Mouse (Mus musculus) stomach, postnatal 0 days (tissue): Measurements from ENCODE around the gene Izumo4. TPM values are rescaled to one million over a fixed set of nuclear protein-coding genes. Genes with fewer than 3 reads are reported as not detected.

Experiments used
- ATAC-seq: fragments of 200-750 bp; cut with Nextera tagmentation; 2 replicates; pipeline ENCODE4 v1.8.0; 2017; ENCODE audit not compliant: low FRiP score, low TSS enrichment
- DNase-seq: peaks from one replicate; pipeline ENCODE4 v3.0.0-alpha.2; 2016; ENCODE audit warnings: low spot score
- H3K27ac ChIP-seq: fragments of 300-500 bp; sonication (generic); replicated peaks from 2 replicates; pipeline ENCODE4 v1.5.1; 2014; ENCODE audit warnings: mild to moderate bottlenecking, control low read depth
- H3K27me3 ChIP-seq: fragments of 300-500 bp; sonication (generic); 2 replicates; pipeline ENCODE4 v1.6.1; 2014; ENCODE audit warnings: low read length; ENCODE audit not compliant: control insufficient read depth, insufficient read depth
- H3K36me3 ChIP-seq: fragments of 300-500 bp; sonication (generic); 2 replicates; pipeline ENCODE4 v1.6.1; 2014; ENCODE audit warnings: low read length, mixed read lengths; ENCODE audit not compliant: control insufficient read depth, insufficient read depth
- H3K4me1 ChIP-seq: fragments of 300-500 bp; sonication (generic); replicated peaks from 2 replicates; pipeline ENCODE4 v1.6.1; 2014; ENCODE audit warnings: antibody characterized with exemption; ENCODE audit not compliant: control insufficient read depth, insufficient read depth
- H3K4me2 ChIP-seq: fragments of 300-500 bp; sonication (generic); replicated peaks from 2 replicates; pipeline ENCODE4 v1.6.1; 2014; ENCODE audit warnings: low read depth, mild to moderate bottlenecking, control low read depth, moderate library complexity
- H3K4me3 ChIP-seq: fragments of 300-500 bp; sonication (generic); 2 replicates; pipeline ENCODE4 v1.5.1; 2014; ENCODE audit warnings: low read depth, low read length, control low read depth
- H3K9ac ChIP-seq: fragments of 300-500 bp; sonication (generic); 2 replicates; pipeline ENCODE4 v1.6.1; 2014; ENCODE audit warnings: mild to moderate bottlenecking, low read length, control low read depth, mixed read lengths
- H3K9me3 ChIP-seq: fragments of 300-500 bp; sonication (generic); 2 replicates; pipeline ENCODE4 v1.6.1; 2016; ENCODE audit warnings: low read length; ENCODE audit not compliant: control insufficient read depth
- CTCF ChIP-seq: IDR thresholded peaks from 2 replicates; pipeline ENCODE4 v1.5.1; 2016; ENCODE audit warnings: antibody characterized with exemption, low read depth, mild to moderate bottlenecking, moderate library complexity
- EP300 ChIP-seq: optimal IDR thresholded peaks from 2 replicates; pipeline ENCODE3; 2016; ENCODE audit warnings: antibody characterized with exemption
- WGBS: fragments of 180-500 bp; shearing (Covaris S2); extraction: QIAGEN DNeasy Blood & Tissue Kit; methylation state at CpG from one replicate; pipeline ENCODE4 v1.1.7; 2014; 5-methylcytosine and 5-hydroxymethylcytosine counted together
- polyA plus RNA-seq: library from polyadenylated mRNA; unstranded; fragments of >200 nt; fragmentation: Nextera tagmentation; extraction: Ambion mirVana; gene quantifications from 2 replicates; pipeline ENCODE4 v1.2.1, GENCODE M21; 2015

Izumo4 gene
- polyA plus RNA-seq, 1 experiment from 2014 or later, result 14.8 TPM

GRCm38 (mm10) chr10:80738657-80739056 is 36.7 kb downstream of the Izumo4 start:
- Histone ChIP-seq H3K9ac (no peak overlapping the region), H3K4me1 (peaks cover 10% of the 10 kb centered on the region; the same call in 1 of the 2 replicates), H3K4me2 (no peak overlapping the region), H3K27ac (no peak overlapping the region), H3K36me3 (no peaks in the 10 kb centered on the region; the same call in 1 of the 2 replicates), H3K27me3 (no peaks in the 10 kb centered on the region), H3K9me3 (no peaks in the 10 kb centered on the region), H3K4me3 (no peak overlapping the region)
- ATAC-seq, result no peak
- WGBS, result 67% methylated on average over 1 of the region's 1 CpGs
- no peak for DNase-seq
- TF ChIP-seq EP300 (no peak), CTCF (peak; percentile 48)

DNA sequence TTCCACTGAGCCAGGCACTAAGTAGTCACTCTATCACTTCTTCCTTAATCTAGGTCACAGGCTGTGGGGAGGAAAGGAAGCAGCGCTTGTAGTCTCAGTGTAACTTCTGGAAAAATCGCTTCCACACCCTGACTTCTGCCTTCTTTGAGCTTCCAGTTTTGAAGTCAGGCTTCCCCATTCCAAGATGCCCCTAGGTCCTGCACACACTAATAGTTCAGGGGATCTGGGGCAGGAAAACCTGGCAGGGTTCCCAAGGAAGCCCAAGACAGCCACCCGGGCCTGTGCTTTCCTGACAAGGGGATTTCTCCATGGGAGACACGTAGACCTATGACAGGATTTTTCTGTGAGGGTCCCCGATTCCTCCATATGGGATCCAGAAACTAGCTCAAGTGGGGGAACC is 39.2 kb downstream of the Izumo4 start:
- H3K4me2 ChIP-seq, result peak overlapping the region; percentile 90
- peak overlapping the region; percentile 88 for H3K27ac ChIP-seq
- no peak for TF ChIP-seq EP300
- no peak for TF ChIP-seq CTCF
- peak overlapping the region; percentile 97 for H3K9ac ChIP-seq
- peak overlapping the region; percentile 99 for H3K4me3 ChIP-seq
- WGBS, result 8% methylated on average over 5 of the region's 5 CpGs
- no peaks in the 10 kb centered on the region for H3K27me3 ChIP-seq
- H3K36me3 ChIP-seq, result no peaks in the 10 kb centered on the region; the same call in 1 of the 2 replicates
- ATAC-seq (no peak), DNase-seq (no peak)
- H3K9me3 ChIP-seq, result no peaks in the 10 kb centered on the region
- H3K4me1 ChIP-seq, result peaks cover 10% of the 10 kb centered on the region; the same call in 1 of the 2 replicates

- WGBS, result 0% methylated on average over 46 of the region's 46 CpGs
- ATAC-seq, result no peak
These were observed 39.7 kb downstream of the Izumo4 start for GRCm38 (mm10) chr10:80741634-80742179.

DNA sequence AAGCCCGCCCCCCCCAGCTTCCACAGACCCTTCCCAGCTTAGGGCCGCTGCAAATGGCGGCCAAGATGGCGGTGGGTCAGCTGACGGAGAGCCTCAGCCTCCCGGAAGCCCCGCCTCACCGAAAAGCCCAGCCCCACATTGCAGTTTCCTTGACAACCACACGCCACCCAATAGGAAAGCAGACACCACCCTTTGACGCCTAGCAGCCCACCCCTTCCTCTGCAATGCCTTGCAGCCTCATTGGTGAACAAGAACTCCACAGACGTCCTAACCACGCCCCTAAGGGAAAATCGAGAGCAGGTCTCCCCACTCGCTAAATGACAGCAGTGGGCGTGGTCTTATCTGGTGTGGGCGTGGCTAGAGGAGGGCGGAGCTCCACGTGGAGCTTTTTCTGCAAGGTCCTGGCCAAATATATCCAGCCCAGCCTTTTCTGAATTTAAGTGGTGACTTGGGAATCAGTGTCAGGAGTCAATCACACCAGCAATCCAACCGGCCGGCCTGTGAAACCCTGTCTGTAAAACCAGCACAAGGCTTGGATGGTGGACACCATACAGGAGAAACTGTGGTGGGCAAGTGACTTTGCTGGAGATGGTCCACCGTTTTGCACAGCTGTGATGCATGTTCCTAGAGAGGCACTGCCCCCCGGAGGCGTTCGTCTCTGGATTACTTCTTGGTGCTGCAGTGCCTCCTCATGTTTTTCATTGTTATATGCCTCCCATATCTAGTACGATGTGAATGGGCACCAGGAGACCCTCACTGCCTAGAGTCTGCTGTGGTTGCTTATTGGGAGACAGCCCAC is 40.4 kb downstream of the Izumo4 start, which contains the start of gene Ap3d1:
Gene Ap3d1 (minus strand): TSS at position 85 of the 799 bp plus-strand sequence.
- no peaks in the 10 kb centered on the region for H3K27me3 ChIP-seq
- H3K4me2 ChIP-seq, result peak within 1 kb of the TSS; percentile 90
- peak within 1 kb of the TSS; percentile 88 for H3K27ac ChIP-seq
- H3K9ac ChIP-seq, result peak within 1 kb of the TSS; percentile 97
- ATAC-seq (peak; percentile 99), DNase-seq (peak; percentile 97)
- 2% methylated on average over 25 of the region's 25 CpGs for WGBS
- no peaks in the 10 kb centered on the region; the same call in 1 of the 2 replicates for H3K36me3 ChIP-seq
- H3K4me1 ChIP-seq, result peaks cover 10% of the 10 kb centered on the region; the same call in 1 of the 2 replicates
- peak; percentile 49 for TF ChIP-seq CTCF
- TF ChIP-seq EP300, result no peak
- peak within 1 kb of the TSS; percentile 99 for H3K4me3 ChIP-seq
- H3K9me3 ChIP-seq, result no peaks in the 10 kb centered on the region

More at GRCm38 (mm10) chr10:80741634-80742179, 39.7 kb downstream of the Izumo4 start:
- H3K27me3 ChIP-seq, result no peaks in the 10 kb centered on the region
- H3K4me1 ChIP-seq, result peaks cover 10% of the 10 kb centered on the region; the same call in 1 of the 2 replicates
- no peak for DNase-seq
- H3K9me3 ChIP-seq, result no peaks in the 10 kb centered on the region
- no peaks in the 10 kb centered on the region; the same call in 1 of the 2 replicates for H3K36me3 ChIP-seq
- H3K4me2 ChIP-seq, result peak overlapping the region; percentile 90
- H3K9ac ChIP-seq, result peak overlapping the region; percentile 97
- peak overlapping the region; percentile 88 for H3K27ac ChIP-seq
- H3K4me3 ChIP-seq, result peak overlapping the region; percentile 99
- TF ChIP-seq EP300 (no peak), CTCF (peak; percentile 8; the same call in 1 of the 2 replicates)

GRCm38 (mm10) chr10:80744262-80744661 is 42.3 kb downstream of the Izumo4 start:
- Histone ChIP-seq H3K4me2 (no peak overlapping the region), H3K4me3 (no peak overlapping the region), H3K27me3 (no peaks in the 10 kb centered on the region), H3K9me3 (no peaks in the 10 kb centered on the region), H3K27ac (no peak overlapping the region), H3K36me3 (no peaks in the 10 kb centered on the region; the same call in 1 of the 2 replicates), H3K9ac (no peak overlapping the region), H3K4me1 (peaks cover 10% of the 10 kb centered on the region; the same call in 1 of the 2 replicates)
- 35% methylated on average over 5 of the region's 5 CpGs for WGBS
- ATAC-seq (peak; percentile 55), DNase-seq (peak; percentile 87)
- TF ChIP-seq CTCF (no peak), EP300 (no peak)
